Mouse (Mus musculus): ENCODE results near the gene Rcbtb2.
"Not testable (repeated sequence)": the region's sequence is repeated elsewhere in the genome, so short reads cannot be mapped to it uniquely, and the experiment has no call there.

Rcbtb2 gene

GRCm38 (mm10) chr14:73122923-73123278 lies at the start of gene Rcbtb2:
TSS of gene Rcbtb2 (plus strand) at chr14:73123037.
- DNase-seq = no peak

GRCm38 (mm10) chr14:73083563-73083962 lies 39.3 kb upstream of the Rcbtb2 start:
- DNase-seq = no peak

GRCm38 (mm10) chr14:73086425-73086824 lies 36.4 kb upstream of the Rcbtb2 start:
- no peak for DNase-seq

- DNase-seq = no peak
Measured at GRCm38 (mm10) chr14:73087247-73087646, 35.6 kb upstream of the Rcbtb2 start.

- peak in 1 of 2 experiments; percentile 27 for DNase-seq
Measured at GRCm38 (mm10) chr14:73087746-73088145, 35.1 kb upstream of the Rcbtb2 start.

GRCm38 (mm10) chr14:73088224-73088623 lies 34.6 kb upstream of the Rcbtb2 start:
- DNase-seq = no peak

- DNase-seq = no peak
Measured at GRCm38 (mm10) chr14:73092871-73093270, 30.0 kb upstream of the Rcbtb2 start.

GRCm38 (mm10) chr14:73094802-73095550 lies 27.9 kb upstream of the Rcbtb2 start:
- no peak for DNase-seq

- DNase-seq = peak; percentile 62 to 67
Measured at GRCm38 (mm10) chr14:73098677-73099387, 24.0 kb upstream of the Rcbtb2 start.

GRCm38 (mm10) chr14:73102270-73102865 lies 20.5 kb upstream of the Rcbtb2 start:
- no peak for DNase-seq

- not testable (repeated sequence) for DNase-seq
Measured at GRCm38 (mm10) chr14:73102986-73103385, 19.9 kb upstream of the Rcbtb2 start.

- no peak for DNase-seq
Measured at GRCm38 (mm10) chr14:73104913-73105312, 17.9 kb upstream of the Rcbtb2 start.

GRCm38 (mm10) chr14:73105407-73106185 lies 17.2 kb upstream of the Rcbtb2 start:
- DNase-seq = peak; percentile 56 to 62

- DNase-seq = peak; percentile 56 to 70
Measured at GRCm38 (mm10) chr14:73106234-73106711, 16.6 kb upstream of the Rcbtb2 start.

- peak; percentile 48 to 60 for DNase-seq
Measured at GRCm38 (mm10) chr14:73106957-73107356, 15.9 kb upstream of the Rcbtb2 start.

GRCm38 (mm10) chr14:73107371-73107770 lies 15.5 kb upstream of the Rcbtb2 start:
- DNase-seq = peak; percentile 36 to 38

- DNase-seq = no peak
Measured at GRCm38 (mm10) chr14:73107952-73108351, 14.9 kb upstream of the Rcbtb2 start.

GRCm38 (mm10) chr14:73110682-73111081 lies 12.2 kb upstream of the Rcbtb2 start:
- DNase-seq = no peak

- peak in 1 of 2 experiments; percentile 27 for DNase-seq
Measured at GRCm38 (mm10) chr14:73111091-73111490, 11.7 kb upstream of the Rcbtb2 start.

- peak; percentile 61 to 69 for DNase-seq
Measured at GRCm38 (mm10) chr14:73112186-73112840, 10.5 kb upstream of the Rcbtb2 start.

- DNase-seq = not testable (repeated sequence)
Measured at GRCm38 (mm10) chr14:73114952-73115351, 7.9 kb upstream of the Rcbtb2 start.

GRCm38 (mm10) chr14:73116301-73116700 lies 6.5 kb upstream of the Rcbtb2 start:
- DNase-seq = peak; percentile 70 to 74
